Mouse (Mus musculus) stomach, postnatal 0 days (tissue): ENCODE measurements around the gene Ccr5.

Experiments
- CTCF ChIP-seq: IDR thresholded peaks from 2 replicates; pipeline ENCODE4 v1.5.1; 2016; ENCODE audit warnings: antibody characterized with exemption, low read depth, mild to moderate bottlenecking, moderate library complexity
- EP300 ChIP-seq: optimal IDR thresholded peaks from 2 replicates; pipeline ENCODE3; 2016; ENCODE audit warnings: antibody characterized with exemption

DNA sequence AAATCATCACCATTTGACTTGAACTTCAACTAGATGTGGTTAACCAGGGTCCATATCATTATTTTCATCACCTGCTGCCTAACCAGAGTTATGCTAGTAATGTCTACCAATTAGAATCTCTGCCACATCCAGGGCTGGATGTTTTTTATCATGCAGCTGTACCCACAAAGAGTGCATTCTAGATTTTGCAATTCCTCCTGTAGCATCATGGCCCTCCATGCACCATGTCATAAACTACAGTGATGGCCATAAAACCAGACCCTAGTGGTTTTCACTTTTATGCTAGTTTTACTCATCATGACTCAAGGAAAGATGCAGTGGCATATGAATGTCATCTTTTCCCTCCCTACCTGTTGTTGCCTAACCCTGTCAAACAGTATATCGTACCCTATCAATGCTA is 22.2 kb upstream of the Ccr5 start:
- TF ChIP-seq EP300 (no peak), CTCF (no peak)
